Mouse (Mus musculus) liver, embryonic 15.5 days (tissue): ENCODE data around the gene Gcgr. TPM values are rescaled to one million over a fixed set of nuclear protein-coding genes. Genes with fewer than 3 reads are reported as not detected.
"Not testable (repeated sequence)": the region's sequence is repeated elsewhere in the genome, so short reads cannot be mapped to it uniquely, and the experiment has no call there.

Source experiments
- ATAC-seq: fragments of 200-750 bp; cut with Nextera tagmentation; 2 replicates; pipeline ENCODE4 v1.8.0; 2017; ENCODE audit warnings: moderate number of reproducible peaks, mild to moderate bottlenecking, moderate library complexity; ENCODE audit not compliant: insufficient read depth
- H3K27ac ChIP-seq: fragments of 300-500 bp; sonication (generic); replicated peaks from 2 replicates; pipeline ENCODE4 v1.5.1; 2015; ENCODE audit warnings: mild to moderate bottlenecking, inconsistent platforms
- H3K27me3 ChIP-seq: fragments of 300-500 bp; sonication (generic); 2 replicates; pipeline ENCODE4 v1.6.1; 2015; ENCODE audit warnings: mild to moderate bottlenecking, inconsistent platforms
- H3K36me3 ChIP-seq: fragments of 300-500 bp; sonication (generic); replicated peaks from 2 replicates; pipeline ENCODE4 v1.6.1; 2015; ENCODE audit warnings: moderate library complexity, mild to moderate bottlenecking, inconsistent platforms
- H3K4me1 ChIP-seq: fragments of 300-500 bp; sonication (generic); replicated peaks from 2 replicates; pipeline ENCODE4 v1.6.1; 2015; ENCODE audit warnings: inconsistent platforms
- H3K4me2 ChIP-seq: fragments of 300-500 bp; sonication (generic); 2 replicates; pipeline ENCODE4 v1.6.1; 2015; ENCODE audit warnings: moderate library complexity, mild to moderate bottlenecking, inconsistent platforms
- H3K4me3 ChIP-seq: fragments of 300-500 bp; sonication (generic); replicated peaks from 2 replicates; pipeline ENCODE4 v1.5.1; 2015; ENCODE audit warnings: mild to moderate bottlenecking, inconsistent platforms
- H3K9ac ChIP-seq: fragments of 300-500 bp; sonication (generic); 2 replicates; pipeline ENCODE4 v1.6.1; 2015; ENCODE audit warnings: moderate library complexity, mild to moderate bottlenecking, inconsistent platforms
- H3K9me3 ChIP-seq: fragments of 300-500 bp; sonication (generic); replicated peaks from 2 replicates; pipeline ENCODE4 v1.6.1; 2016; ENCODE audit warnings: inconsistent platforms
- WGBS: fragments of 180-500 bp; shearing (Covaris S2); methylation state at CpG from one replicate; pipeline ENCODE4 v1.1.7; 2015; ENCODE audit warnings: mixed read lengths; ENCODE audit not compliant: insufficient replicate concordance; 5-methylcytosine and 5-hydroxymethylcytosine counted together
- polyA plus RNA-seq: library from polyadenylated mRNA; unstranded; fragments of >200 nt; fragmentation: Nextera tagmentation; extraction: Ambion mirVana; gene quantifications from 2 replicates; pipeline ENCODE4 v1.2.1, GENCODE M21; 2015

The Gcgr gene
- polyA plus RNA-seq, 1 experiment from 2014 or later = 16.9 TPM

DNA sequence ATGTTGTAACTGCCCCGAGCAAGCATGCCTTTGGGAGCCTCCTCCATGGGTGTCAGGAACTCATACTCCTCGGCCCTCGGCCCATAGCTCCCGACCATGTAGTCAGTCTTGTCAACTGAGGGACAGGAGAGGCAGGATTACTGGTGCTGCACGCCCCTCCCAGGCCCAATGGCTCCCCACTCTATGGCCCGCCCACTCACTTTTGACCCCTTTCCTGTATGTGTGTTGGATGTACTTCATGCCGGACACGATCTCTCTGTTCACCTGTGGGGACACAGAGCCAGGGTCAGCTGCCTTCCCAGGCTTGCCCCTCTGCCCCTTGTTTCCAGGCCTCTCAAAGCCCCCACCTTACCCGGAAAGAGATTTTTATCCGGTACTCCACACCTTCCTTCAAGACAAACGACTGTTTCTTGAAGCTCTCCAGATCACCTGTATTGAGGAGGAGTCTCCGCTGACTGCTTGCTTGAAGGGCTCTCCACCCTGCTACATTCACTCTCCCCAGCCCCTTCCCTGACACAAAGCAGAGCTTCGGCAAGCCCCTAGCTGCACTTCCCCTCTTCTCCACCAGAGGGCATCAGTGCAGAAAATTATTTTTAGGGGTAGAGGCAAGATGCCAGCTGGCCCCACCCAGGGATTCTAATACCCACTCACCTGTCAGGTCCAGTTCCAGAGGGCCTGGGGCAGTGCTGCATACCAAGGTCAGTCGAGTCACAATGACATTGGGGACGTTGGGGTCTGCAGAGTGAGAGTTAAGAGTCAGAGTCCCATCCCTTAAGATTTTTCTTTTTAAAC lies 49.0 kb downstream of the Gcgr start:
- Histone ChIP-seq H3K9ac (0 out of 2 replicates have a peak overlapping the region, but pooled peaks have one; percentile 87), H3K36me3 (peaks cover 42% of the 10 kb centered on the region)

DNA sequence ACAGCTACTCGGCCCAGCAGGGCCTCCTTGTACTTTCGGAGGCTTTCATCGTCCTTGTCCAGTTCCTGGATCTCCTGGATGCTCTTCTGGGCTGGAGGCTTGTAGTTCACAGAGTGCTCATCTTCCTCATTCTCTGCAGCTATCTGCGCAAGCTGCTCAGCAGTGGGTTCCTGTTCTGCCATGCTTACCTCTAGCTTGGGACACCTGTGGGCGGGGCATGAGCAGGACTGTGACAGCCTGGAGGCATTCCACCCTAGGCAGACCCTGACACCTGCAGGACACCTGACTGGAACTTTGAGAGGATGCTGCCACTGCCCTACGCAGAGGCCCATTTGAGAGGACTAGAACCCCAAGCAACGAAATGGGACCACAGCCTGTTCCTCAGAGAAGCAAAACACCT lies 49.7 kb downstream of the Gcgr start:
- WGBS = 40% methylated on average over 7 of the region's 7 CpGs
- no peak for ATAC-seq
- Histone ChIP-seq H3K9ac (peak overlapping the region; percentile 87), H3K4me3 (peak overlapping the region; percentile 83), H3K9me3 (no peaks in the 10 kb centered on the region; the same call in 1 of the 2 replicates), H3K36me3 (peaks cover 47% of the 10 kb centered on the region), H3K4me1 (peaks cover 63% of the 10 kb centered on the region), H3K27me3 (no peaks in the 10 kb centered on the region), H3K27ac (peak overlapping the region; percentile 88), H3K4me2 (peak overlapping the region; percentile 99)

More for the DNA sequence above, 49.0 kb downstream of the Gcgr start:
- peak overlapping the region; percentile 83 for H3K4me3 ChIP-seq
- no peak for ATAC-seq
- no peaks in the 10 kb centered on the region for H3K27me3 ChIP-seq
- peak overlapping the region; percentile 88 for H3K27ac ChIP-seq
- H3K9me3 ChIP-seq = no peaks in the 10 kb centered on the region; the same call in 1 of the 2 replicates
- peaks cover 69% of the 10 kb centered on the region for H3K4me1 ChIP-seq
- 54% methylated on average over 15 of the region's 15 CpGs for WGBS
- H3K4me2 ChIP-seq = peak overlapping the region; percentile 99

DNA sequence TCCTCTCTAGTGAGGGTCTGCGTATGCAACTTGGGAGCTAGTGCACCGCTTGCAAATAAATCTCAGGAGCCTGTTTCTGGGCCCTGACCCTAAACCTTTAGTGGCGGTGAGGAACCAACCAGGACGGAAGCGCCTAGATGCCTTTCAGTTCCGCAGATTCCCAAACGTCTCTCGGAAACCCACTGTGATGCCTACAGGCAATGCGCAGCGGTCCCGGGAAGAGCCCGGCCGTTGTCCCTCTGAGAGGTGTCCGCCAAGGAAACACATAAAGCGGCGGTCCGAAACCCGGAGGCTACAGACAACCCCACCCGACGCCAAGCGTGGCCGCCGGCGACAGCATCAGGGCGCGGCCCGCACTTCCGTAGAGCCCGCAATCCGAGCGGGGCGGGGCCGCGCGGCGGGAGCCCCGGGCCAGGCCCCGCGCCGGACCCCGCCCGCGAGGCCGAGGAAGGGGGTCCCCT lies 50.4 kb downstream of the Gcgr start:
- peaks cover 54% of the 10 kb centered on the region for H3K36me3 ChIP-seq
- peaks cover 58% of the 10 kb centered on the region for H3K4me1 ChIP-seq
- H3K4me3 ChIP-seq = peak overlapping the region; percentile 83
- H3K9me3 ChIP-seq = no peaks in the 10 kb centered on the region; the same call in 1 of the 2 replicates
- H3K27me3 ChIP-seq = no peaks in the 10 kb centered on the region
- H3K4me2 ChIP-seq = peak overlapping the region; percentile 99
- peak overlapping the region; percentile 88 for H3K27ac ChIP-seq
- peak; percentile 64 for ATAC-seq
- peak overlapping the region; percentile 87 for H3K9ac ChIP-seq
- WGBS = under 1% methylated on average over 44 of the region's 44 CpGs

DNA sequence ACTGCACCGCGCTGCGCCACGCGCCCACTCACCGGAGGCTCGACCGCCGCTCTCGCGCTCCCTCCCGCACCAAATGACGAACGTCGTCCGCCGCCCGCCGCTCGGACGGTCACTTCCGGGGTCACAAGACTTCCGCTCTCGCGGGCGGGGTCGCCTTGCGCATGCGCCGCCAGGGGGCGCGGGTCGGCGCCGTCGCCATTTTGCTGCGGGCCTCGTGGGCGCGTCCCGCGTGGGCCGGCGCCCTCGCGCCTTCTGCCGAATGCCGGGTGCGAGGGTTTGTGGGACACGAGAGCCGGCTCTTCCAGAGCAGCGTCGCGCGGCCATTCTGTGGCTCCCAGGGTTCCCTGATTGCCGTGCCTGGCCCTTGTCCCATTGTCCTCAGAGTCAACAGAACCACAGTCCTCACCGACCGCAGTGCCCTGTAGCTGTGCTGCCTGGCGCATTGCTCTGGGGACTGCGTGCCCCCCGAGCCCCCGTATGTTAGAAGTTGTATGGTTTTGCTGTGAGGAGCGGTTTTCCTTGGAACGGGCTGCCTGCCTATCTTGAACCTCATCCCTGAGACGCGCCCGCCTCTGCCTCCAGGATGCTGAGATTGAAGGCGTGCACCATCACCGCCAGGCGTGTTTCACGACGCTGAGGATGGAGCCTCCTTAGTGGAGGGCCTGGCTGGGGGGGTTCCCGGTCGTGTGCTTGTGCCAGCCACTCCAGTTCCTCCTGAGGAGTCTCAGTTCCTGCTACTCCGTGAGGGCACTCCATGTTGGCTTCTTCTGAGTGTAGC lies 51.2 kb downstream of the Gcgr start, which contains the start of gene Arhgdia:
TSS of gene Arhgdia (minus strand) at position 135 of the 778 bp plus-strand sequence.
- WGBS = 1% methylated on average over 74 of the region's 75 CpGs
- peak within 1 kb of the TSS; percentile 83 for H3K4me3 ChIP-seq
- peak within 1 kb of the TSS; percentile 88 for H3K27ac ChIP-seq
- H3K27me3 ChIP-seq = no peaks in the 10 kb centered on the region
- H3K36me3 ChIP-seq = peaks cover 62% of the 10 kb centered on the region
- peaks cover 51% of the 10 kb centered on the region for H3K4me1 ChIP-seq
- H3K9ac ChIP-seq = peak within 1 kb of the TSS; percentile 87
- H3K9me3 ChIP-seq = no peaks in the 10 kb centered on the region; the same call in 1 of the 2 replicates
- H3K4me2 ChIP-seq = peak within 1 kb of the TSS; percentile 99
- peak; percentile 58 for ATAC-seq

DNA sequence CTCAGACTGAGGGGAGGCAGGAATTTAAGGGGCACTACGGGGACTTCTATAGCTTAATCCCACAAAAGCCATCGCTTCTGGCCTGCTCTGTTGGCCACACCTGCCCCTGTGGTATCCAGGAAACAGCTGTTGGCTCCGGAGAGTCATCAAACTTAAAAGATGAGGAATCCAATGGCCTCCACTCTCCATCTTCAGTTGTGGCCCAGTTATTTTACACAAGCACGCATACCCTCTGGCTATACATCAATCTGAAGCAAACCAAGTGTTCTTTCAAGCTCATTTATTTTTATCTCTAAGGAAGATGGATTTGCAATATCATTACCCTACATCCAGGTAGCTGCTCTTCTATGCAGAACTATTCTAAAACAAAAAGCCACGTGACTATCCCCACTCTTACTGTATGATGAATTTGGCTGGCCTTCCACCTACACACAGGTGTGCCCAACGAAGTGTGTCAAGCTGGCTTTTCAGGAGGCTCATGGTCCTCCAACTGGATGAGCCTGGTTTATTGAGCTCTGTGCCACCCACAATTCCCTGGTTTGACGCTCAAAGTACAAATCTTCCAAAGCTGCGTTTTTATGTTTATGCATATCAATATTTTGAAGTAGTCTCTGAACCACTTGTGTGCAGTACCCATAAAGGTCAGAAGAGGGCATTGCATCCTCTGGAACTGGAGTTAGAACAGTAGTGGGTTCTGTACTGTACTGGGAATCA lies 51.9 kb downstream of the Gcgr start:
- Histone ChIP-seq H3K9ac (peak overlapping the region; percentile 87), H3K27ac (peak overlapping the region; percentile 88), H3K9me3 (no peaks in the 10 kb centered on the region; the same call in 1 of the 2 replicates), H3K4me3 (peak overlapping the region; percentile 83), H3K4me2 (peak overlapping the region; percentile 99), H3K27me3 (no peaks in the 10 kb centered on the region), H3K36me3 (peaks cover 66% of the 10 kb centered on the region), H3K4me1 (peaks cover 48% of the 10 kb centered on the region)
- ATAC-seq = no peak
- WGBS = 57% methylated on average over 8 of the region's 8 CpGs

DNA sequence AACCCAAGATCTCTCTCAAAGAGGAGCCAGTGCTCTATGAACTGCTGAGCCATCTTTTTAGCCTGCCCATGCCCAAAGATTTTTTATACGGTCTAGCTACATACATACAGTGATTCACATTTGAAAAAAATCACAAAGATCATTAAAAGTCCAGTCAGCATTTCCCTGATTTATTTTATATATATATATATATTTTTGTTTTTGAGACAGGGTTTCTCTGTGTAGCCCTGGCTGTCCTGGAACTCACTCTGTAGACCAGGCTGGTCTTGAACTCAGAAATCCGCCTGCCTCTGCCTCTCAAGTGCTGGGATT lies 52.4 kb downstream of the Gcgr start:
- Histone ChIP-seq H3K36me3 (peaks cover 66% of the 10 kb centered on the region), H3K4me1 (peaks cover 43% of the 10 kb centered on the region)
- not testable (repeated sequence) for H3K27me3 ChIP-seq, H3K9ac ChIP-seq, H3K27ac ChIP-seq, H3K4me3 ChIP-seq, ATAC-seq, H3K9me3 ChIP-seq, H3K4me2 ChIP-seq
- WGBS = 75% methylated on average over 2 of the region's 2 CpGs

DNA sequence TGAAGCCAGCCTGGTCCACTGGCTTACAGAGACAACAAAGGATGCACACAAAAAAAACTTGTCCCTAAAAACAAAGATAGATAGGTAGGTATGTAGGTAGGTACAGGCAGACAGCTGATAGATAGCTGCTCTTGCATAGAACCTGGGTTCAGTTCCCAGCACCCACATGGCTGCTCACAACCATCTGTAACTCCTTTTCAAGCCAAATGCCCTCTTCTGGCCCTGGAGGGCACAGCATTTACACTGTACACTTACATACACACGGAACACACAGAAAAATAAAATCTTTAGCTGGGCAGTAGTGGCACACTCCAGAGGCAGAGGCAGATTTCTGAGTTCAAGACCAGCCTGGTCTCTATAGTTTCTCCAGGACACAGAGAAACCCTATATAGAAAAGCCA lies 53.4 kb downstream of the Gcgr start:
- WGBS = 86% methylated on average over 1 of the region's 1 CpGs
- H3K27me3 ChIP-seq = no peaks in the 10 kb centered on the region
- no peak overlapping the region for H3K27ac ChIP-seq
- H3K4me3 ChIP-seq = no peak overlapping the region
- peaks cover 66% of the 10 kb centered on the region for H3K36me3 ChIP-seq
- peaks cover 39% of the 10 kb centered on the region for H3K4me1 ChIP-seq
- H3K9me3 ChIP-seq = no peaks in the 10 kb centered on the region; the same call in 1 of the 2 replicates
- H3K4me2 ChIP-seq = no peak overlapping the region
- ATAC-seq = no peak
- no peak overlapping the region for H3K9ac ChIP-seq

DNA sequence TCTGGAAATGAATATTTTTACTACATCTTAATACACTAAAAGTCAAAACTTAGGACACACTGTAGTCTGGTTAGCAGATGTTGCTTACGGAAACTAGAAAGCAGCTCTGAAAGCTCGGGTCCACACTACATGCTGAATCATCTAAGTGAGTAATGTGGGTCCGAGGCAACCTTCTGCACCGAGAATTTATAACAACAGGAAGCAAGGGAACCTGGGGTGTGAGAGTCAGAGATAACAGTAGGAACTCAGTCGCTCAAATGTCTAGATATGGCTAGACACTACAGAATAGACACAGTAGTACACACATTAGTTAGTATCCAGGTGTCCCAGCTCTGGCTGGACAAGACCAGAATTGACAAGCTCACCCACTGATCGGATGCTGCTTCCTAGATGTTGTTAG lies 58.0 kb downstream of the Gcgr start:
- no peak overlapping the region for H3K4me3 ChIP-seq
- H3K9me3 ChIP-seq = no peaks in the 10 kb centered on the region; the same call in 1 of the 2 replicates
- H3K27ac ChIP-seq = no peak overlapping the region
- peaks cover 16% of the 10 kb centered on the region for H3K4me1 ChIP-seq
- H3K27me3 ChIP-seq = no peaks in the 10 kb centered on the region
- H3K4me2 ChIP-seq = no peak overlapping the region
- H3K9ac ChIP-seq = no peak overlapping the region
- 20% methylated on average over 6 of the region's 6 CpGs for WGBS
- H3K36me3 ChIP-seq = peaks cover 98% of the 10 kb centered on the region
- ATAC-seq = peak; percentile 51
